Mouse (Mus musculus): ENCODE results near the gene Oas1c. TPM values are rescaled to one million over a fixed set of nuclear protein-coding genes. Genes with fewer than 3 reads are reported as not detected.

Oas1c gene
- polyA plus RNA-seq (2014; fragmentation: Illumina TruSeq; extraction: RNeasy Lipid Tissue Mini Kit (QIAGEN cat#74804); ENCODE audit: low replicate concordance), result 0.48 TPM

GRCm38 (mm10) chr5:120811951-120812819 lies at the start of gene Oas1c:
Gene Oas1c (minus strand): TSS chr5:120812514.

DNA sequence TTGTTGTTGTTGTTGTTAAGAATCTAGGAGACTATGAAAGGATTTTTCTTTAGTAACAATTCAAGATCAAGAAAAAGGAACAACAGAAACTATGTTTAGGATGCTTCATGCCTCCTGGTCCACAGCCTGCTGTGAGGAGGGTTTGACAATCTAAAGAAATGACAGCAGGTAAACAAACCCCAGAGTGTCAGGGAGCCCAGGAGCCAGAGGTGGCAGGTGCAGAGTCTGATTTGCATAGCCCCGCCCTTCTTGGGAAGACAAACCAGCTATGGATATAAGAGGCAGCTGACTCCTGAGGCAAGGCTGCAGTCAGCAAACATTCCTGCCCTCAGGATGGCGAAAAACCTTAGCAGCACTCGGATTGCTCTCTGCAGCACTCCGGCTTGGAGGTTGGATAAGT lies 48.8 kb upstream of the Oas1c start, which contains the start of gene Oas1h:
TSS of gene Oas1h (plus strand) at position 301 of the 400 bp plus-strand sequence.

GRCm38 (mm10) chr5:120847067-120847466 lies 34.8 kb upstream of the Oas1c start, which contains the start of gene Oas1f:
Gene Oas1f (plus strand): TSS chr5:120847367.

DNA sequence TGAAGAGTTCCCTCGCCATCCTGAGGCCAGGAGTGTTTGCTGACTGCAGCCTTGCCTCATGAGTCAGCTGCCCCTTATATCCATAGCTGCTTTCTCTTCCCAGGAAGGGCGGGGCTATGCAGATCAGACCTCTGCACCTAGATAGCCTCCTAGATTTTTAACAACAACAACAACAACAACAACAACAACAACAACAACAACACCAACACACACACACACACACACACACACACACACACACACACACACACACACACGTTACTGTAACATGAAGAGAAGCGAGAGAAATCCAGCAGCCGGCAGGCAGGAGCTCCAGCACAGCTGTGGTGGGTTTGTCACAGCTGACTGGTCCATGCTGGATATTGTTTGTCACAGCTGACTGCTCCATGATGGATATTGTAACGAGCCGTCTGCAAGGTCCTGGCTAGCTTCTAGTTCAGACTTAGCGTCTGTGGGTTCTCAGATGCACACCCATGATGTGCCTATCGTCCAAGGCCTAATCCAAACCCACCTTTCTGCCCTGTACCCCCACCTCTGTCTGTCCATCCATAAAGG lies 16.8 kb downstream of the Oas1c start, which contains the start of gene Oas1e:
TSS of gene Oas1e (minus strand) at position 51 of the 555 bp plus-strand sequence.

DNA sequence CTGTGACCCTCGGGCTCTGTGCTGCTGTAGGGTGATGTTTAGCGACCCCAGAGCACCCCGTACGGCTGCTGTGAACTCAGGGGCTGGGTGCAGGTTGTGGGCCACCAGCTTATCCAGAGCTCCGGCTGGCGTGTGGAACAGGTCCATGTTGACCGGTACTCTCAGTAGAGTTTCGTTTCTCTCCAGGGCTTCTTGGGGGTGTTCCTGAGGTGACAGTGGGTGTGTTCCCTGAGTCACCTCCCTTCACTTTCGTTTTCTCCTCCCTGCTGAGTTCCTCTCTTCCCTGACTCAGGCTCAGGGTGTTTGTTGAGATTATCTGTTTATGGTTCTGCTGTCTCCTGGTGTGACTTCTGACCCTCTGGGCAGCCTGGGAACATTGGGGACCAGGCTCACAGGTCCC lies 34.8 kb downstream of the Oas1c start, which contains the start of gene Oas3:
TSS of gene Oas3 (minus strand) at position 184 of the 400 bp plus-strand sequence.

Other genes starting within 250 kb of the Oas1c start
- gene Tpcn1, start 223.8 kb downstream of the Oas1c start, polyA plus RNA-seq (2014; fragmentation: Illumina TruSeq; extraction: RNeasy Lipid Tissue Mini Kit (QIAGEN cat#74804); ENCODE audit: low replicate concordance), result 3.6 TPM
- not detected for gene Iqcd, start 223.5 kb downstream of the Oas1c start, polyA plus RNA-seq (2014; fragmentation: Illumina TruSeq; extraction: RNeasy Lipid Tissue Mini Kit (QIAGEN cat#74804); ENCODE audit: low replicate concordance)
- not detected for gene Rita1, start 199.9 kb downstream of the Oas1c start, polyA plus RNA-seq (2014; fragmentation: Illumina TruSeq; extraction: RNeasy Lipid Tissue Mini Kit (QIAGEN cat#74804); ENCODE audit: low replicate concordance)
- 0.15 TPM for gene Ddx54, start 199.8 kb downstream of the Oas1c start, polyA plus RNA-seq (2014; fragmentation: Illumina TruSeq; extraction: RNeasy Lipid Tissue Mini Kit (QIAGEN cat#74804); ENCODE audit: low replicate concordance)
- gene Cfap73, start 178.3 kb downstream of the Oas1c start, polyA plus RNA-seq (2014; fragmentation: Illumina TruSeq; extraction: RNeasy Lipid Tissue Mini Kit (QIAGEN cat#74804); ENCODE audit: low replicate concordance), result not detected
- not detected for gene Rasal1, start 163.7 kb downstream of the Oas1c start, polyA plus RNA-seq (2014; fragmentation: Illumina TruSeq; extraction: RNeasy Lipid Tissue Mini Kit (QIAGEN cat#74804); ENCODE audit: low replicate concordance)
- gene Dtx1, start 100.6 kb downstream of the Oas1c start, polyA plus RNA-seq (2014; fragmentation: Illumina TruSeq; extraction: RNeasy Lipid Tissue Mini Kit (QIAGEN cat#74804); ENCODE audit: low replicate concordance), result 0.22 TPM
- 1.4 TPM for gene Oas2, start 62.7 kb downstream of the Oas1c start, polyA plus RNA-seq (2014; fragmentation: Illumina TruSeq; extraction: RNeasy Lipid Tissue Mini Kit (QIAGEN cat#74804); ENCODE audit: low replicate concordance)
- 9.9 TPM for gene Oas3, start 34.9 kb downstream of the Oas1c start, polyA plus RNA-seq (2014; fragmentation: Illumina TruSeq; extraction: RNeasy Lipid Tissue Mini Kit (QIAGEN cat#74804); ENCODE audit: low replicate concordance)
- gene Oas1e, start 17.0 kb downstream of the Oas1c start, polyA plus RNA-seq (2014; fragmentation: Illumina TruSeq; extraction: RNeasy Lipid Tissue Mini Kit (QIAGEN cat#74804); ENCODE audit: low replicate concordance), result 0.30 TPM
- not detected for gene Oas1f, start 34.9 kb upstream of the Oas1c start, polyA plus RNA-seq (2014; fragmentation: Illumina TruSeq; extraction: RNeasy Lipid Tissue Mini Kit (QIAGEN cat#74804); ENCODE audit: low replicate concordance)
- not detected for gene Oas1h, start 48.9 kb upstream of the Oas1c start, polyA plus RNA-seq (2014; fragmentation: Illumina TruSeq; extraction: RNeasy Lipid Tissue Mini Kit (QIAGEN cat#74804); ENCODE audit: low replicate concordance)
- 4.8 TPM for gene Oas1g, start 75.1 kb upstream of the Oas1c start, polyA plus RNA-seq (2014; fragmentation: Illumina TruSeq; extraction: RNeasy Lipid Tissue Mini Kit (QIAGEN cat#74804); ENCODE audit: low replicate concordance)
- gene Oas1a, start 95.0 kb upstream of the Oas1c start, polyA plus RNA-seq (2014; fragmentation: Illumina TruSeq; extraction: RNeasy Lipid Tissue Mini Kit (QIAGEN cat#74804); ENCODE audit: low replicate concordance), result 1.9 TPM
- not detected for gene Oas1d, start 102.0 kb upstream of the Oas1c start, polyA plus RNA-seq (2014; fragmentation: Illumina TruSeq; extraction: RNeasy Lipid Tissue Mini Kit (QIAGEN cat#74804); ENCODE audit: low replicate concordance)
- gene Rph3a, start 197.6 kb upstream of the Oas1c start, polyA plus RNA-seq (2014; fragmentation: Illumina TruSeq; extraction: RNeasy Lipid Tissue Mini Kit (QIAGEN cat#74804); ENCODE audit: low replicate concordance), result 0.15 TPM

Data from small intestine, adult 10 weeks (tissue).